Mouse (Mus musculus) limb, embryonic 14.5 days (tissue): ENCODE measurements at regions not wholly inside any gene's neighbourhood (a gene's known extent, or its start where the extent isn't known, plus 50 kb on each side); places are given as distances from the start of the nearest gene placed in this dataset.

Experiments used
- ATAC-seq: fragments of 200-750 bp; cut with Nextera tagmentation; 2 replicates; pipeline ENCODE4 v1.8.0; 2017; ENCODE audit warnings: low read depth, moderate number of reproducible peaks, moderate TSS enrichment; ENCODE audit not compliant: low FRiP score
- DNase-seq: peaks from one replicate; pipeline ENCODE4 v3.0.0-alpha.2; 2015; ENCODE audit warnings: low spot score
- H3K27ac ChIP-seq: fragments of 300-500 bp; sonication (generic); replicated peaks from 2 replicates; pipeline ENCODE4 v1.5.1; 2014; ENCODE audit warnings: low read depth, mild to moderate bottlenecking, low read length, moderate library complexity, mixed read lengths
- H3K27me3 ChIP-seq: fragments of 300-500 bp; sonication (generic); 2 replicates; pipeline ENCODE4 v1.6.1; 2014; ENCODE audit warnings: low read length, mixed read lengths; ENCODE audit not compliant: control insufficient read depth, insufficient read depth
- H3K36me3 ChIP-seq: fragments of 300-500 bp; sonication (generic); 2 replicates; pipeline ENCODE4 v1.6.1; 2014; ENCODE audit warnings: mild to moderate bottlenecking, low read length, moderate library complexity, mixed read lengths; ENCODE audit not compliant: control insufficient read depth, insufficient read depth
- H3K4me1 ChIP-seq: fragments of 300-500 bp; sonication (generic); 2 replicates; pipeline ENCODE4 v1.6.1; 2014; ENCODE audit warnings: antibody characterized with exemption, low read length, mixed read lengths; ENCODE audit not compliant: control insufficient read depth, insufficient read depth
- H3K4me2 ChIP-seq: fragments of 300-500 bp; sonication (generic); replicated peaks from 2 replicates; pipeline ENCODE4 v1.6.1; 2014; ENCODE audit warnings: low read depth, mild to moderate bottlenecking, low read length, moderate library complexity; ENCODE audit not compliant: severe bottlenecking
- H3K4me3 ChIP-seq: fragments of 300-500 bp; sonication (generic); replicated peaks from 2 replicates; pipeline ENCODE4 v1.5.1; 2014; ENCODE audit warnings: low read length
- H3K9ac ChIP-seq: fragments of 300-500 bp; sonication (generic); 2 replicates; pipeline ENCODE4 v1.6.1; 2014; ENCODE audit warnings: mild to moderate bottlenecking, low read depth, low read length, moderate library complexity; ENCODE audit not compliant: severe bottlenecking
- H3K9me3 ChIP-seq: fragments of 300-500 bp; sonication (generic); 2 replicates; pipeline ENCODE4 v1.6.1; 2016; ENCODE audit warnings: low read length; ENCODE audit not compliant: control insufficient read depth
- POLR2A ChIP-seq: fragments of 200-500 bp; IDR thresholded peaks from 2 replicates; pipeline ENCODE4 v1.8.0; 2012; ENCODE audit warnings: inconsistent platforms, mild to moderate bottlenecking, moderate library complexity, borderline replicate concordance; ENCODE audit not compliant: insufficient read depth, insufficient read length; ENCODE audit errors: extremely low read depth
- WGBS: fragments of 180-500 bp; shearing (Covaris S2); extraction: QIAGEN DNeasy Blood & Tissue Kit; methylation state at CpG from one replicate; pipeline ENCODE4 v1.1.7; 2014; 5-methylcytosine and 5-hydroxymethylcytosine counted together

DNA sequence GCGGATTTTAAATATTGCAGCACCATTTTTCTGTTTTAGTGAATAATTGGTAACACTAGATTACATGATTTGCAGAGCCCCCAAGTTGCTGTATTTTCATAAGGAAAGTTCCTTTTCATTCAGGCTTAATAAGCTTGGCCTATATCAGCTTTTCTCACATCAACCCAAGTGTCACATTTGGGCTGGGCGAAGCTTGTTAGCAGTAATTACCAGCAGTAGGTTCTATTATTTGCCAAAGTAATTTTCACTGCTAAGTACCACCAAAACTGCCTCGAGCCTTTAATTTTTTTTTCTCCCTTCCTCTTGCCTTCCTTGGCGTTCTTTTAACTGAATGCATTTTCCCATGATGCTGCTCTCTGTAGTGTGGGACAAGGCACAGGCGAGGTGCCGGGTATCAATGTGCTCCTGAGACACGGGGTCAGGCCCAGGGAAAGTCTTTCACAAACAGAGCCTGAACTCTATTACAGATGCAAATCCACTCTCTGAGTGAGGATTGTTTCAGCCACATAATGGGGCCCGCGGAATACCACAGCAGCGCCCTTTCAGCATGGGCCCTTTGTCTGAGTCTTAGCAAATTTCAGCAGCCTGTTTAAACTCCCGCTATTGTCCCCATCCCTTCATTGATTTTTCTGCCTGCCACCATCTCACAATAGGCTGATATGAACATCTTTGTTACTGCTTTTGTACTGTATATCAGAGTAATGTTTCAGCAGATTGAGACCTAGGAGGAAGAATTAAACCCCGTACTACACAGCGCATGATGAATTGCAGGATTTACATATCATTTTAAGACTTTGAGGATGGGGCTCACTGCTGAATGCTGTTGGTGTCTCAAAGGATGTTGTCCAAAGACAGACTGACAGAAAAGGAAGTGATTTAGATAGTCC lies 205.1 kb upstream of the Epha3 start:
- H3K9ac ChIP-seq, result no peak overlapping the region
- H3K9me3 ChIP-seq, result no peaks in the 10 kb centered on the region
- 49% methylated on average over 13 of the region's 13 CpGs for WGBS
- no peak for ATAC-seq
- no peak overlapping the region for H3K4me2 ChIP-seq
- H3K36me3 ChIP-seq, result no peaks in the 10 kb centered on the region
- no peaks in the 10 kb centered on the region for H3K4me1 ChIP-seq
- no peak for TF ChIP-seq POLR2A
- no peak for DNase-seq
- no peaks in the 10 kb centered on the region for H3K27me3 ChIP-seq
- no peak overlapping the region for H3K27ac ChIP-seq
- H3K4me3 ChIP-seq, result no peak overlapping the region

DNA sequence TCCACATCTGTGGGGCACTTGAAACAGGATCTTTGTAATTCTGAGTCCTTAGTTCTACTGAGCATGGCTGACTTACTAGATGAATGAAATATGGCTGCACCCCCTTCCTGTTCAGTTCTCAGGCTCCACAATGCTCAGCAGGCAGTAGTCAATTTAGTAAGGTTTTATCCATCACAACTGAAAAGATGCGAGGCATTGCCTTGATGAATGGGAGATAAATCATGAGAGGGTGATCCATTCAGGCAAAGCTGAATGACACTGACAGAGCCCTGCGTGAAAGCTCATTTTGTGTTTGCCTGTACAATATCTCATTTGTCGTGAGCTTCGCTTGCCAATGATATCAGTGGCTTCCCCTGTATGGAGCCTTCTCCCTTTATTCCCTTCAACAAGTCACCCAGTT lies 198.6 kb upstream of the Epha3 start:
- DNase-seq (no peak), ATAC-seq (no peak)
- Histone ChIP-seq H3K9ac (no peak overlapping the region), H3K4me2 (no peak overlapping the region), H3K4me1 (no peaks in the 10 kb centered on the region), H3K9me3 (no peaks in the 10 kb centered on the region), H3K27me3 (no peaks in the 10 kb centered on the region), H3K36me3 (no peaks in the 10 kb centered on the region), H3K27ac (no peak overlapping the region), H3K4me3 (no peak overlapping the region)
- no peak for TF ChIP-seq POLR2A
- WGBS, result 86% methylated on average over 4 of the region's 4 CpGs

DNA sequence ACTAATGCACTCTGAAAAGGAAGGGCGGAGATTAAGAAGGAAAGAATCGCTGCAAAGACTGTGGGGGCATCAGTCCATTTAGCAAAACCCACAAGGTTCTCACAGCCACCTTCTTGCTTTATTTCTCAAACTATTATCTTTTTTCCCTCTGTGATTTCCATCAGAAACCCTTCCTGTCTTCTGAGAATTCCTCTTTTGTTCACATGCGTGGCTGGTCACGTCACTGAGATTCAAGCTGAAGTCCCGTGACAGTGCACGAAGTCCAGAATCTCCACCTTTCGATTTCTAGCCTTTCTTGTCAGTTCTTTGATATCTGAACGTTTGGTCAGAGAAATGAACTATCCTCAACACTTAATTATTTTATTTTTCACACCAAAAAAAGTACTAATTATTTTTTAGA lies 194.7 kb upstream of the Epha3 start:
- Histone ChIP-seq H3K27me3 (no peaks in the 10 kb centered on the region), H3K36me3 (no peaks in the 10 kb centered on the region), H3K4me1 (no peaks in the 10 kb centered on the region), H3K9me3 (no peaks in the 10 kb centered on the region), H3K27ac (no peak overlapping the region), H3K4me3 (no peak overlapping the region), H3K4me2 (no peak overlapping the region), H3K9ac (no peak overlapping the region)
- no peak for TF ChIP-seq POLR2A
- WGBS, result 82% methylated on average over 8 of the region's 8 CpGs
- DNase-seq, result no peak
- ATAC-seq, result no peak

DNA sequence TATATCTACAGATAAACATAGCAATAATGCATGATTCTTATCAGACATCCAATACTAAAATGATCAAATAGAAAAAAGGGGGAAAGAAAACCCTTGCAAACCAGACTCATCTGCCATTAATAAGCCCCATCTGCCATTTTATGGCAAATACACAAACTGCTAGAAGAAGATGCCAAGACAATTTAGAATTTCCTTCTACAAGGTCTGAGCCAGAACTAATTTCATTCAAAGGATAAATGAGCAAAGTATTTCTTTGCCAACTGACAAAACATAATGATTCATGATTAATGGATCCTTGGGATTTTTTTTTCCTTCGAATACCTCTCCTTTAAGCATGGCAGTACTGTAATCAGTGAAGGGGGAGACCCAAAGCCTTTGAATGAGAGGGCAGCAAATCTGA lies 190.4 kb upstream of the Epha3 start:
- DNase-seq (no peak), ATAC-seq (no peak)
- Histone ChIP-seq H3K9me3 (no peaks in the 10 kb centered on the region), H3K27me3 (no peaks in the 10 kb centered on the region), H3K9ac (no peak overlapping the region), H3K4me1 (no peaks in the 10 kb centered on the region), H3K4me2 (no peak overlapping the region), H3K36me3 (no peaks in the 10 kb centered on the region), H3K4me3 (no peak overlapping the region), H3K27ac (no peak overlapping the region)
- WGBS, result 83% methylated on average over 1 of the region's 1 CpGs
- TF ChIP-seq POLR2A, result no peak

DNA sequence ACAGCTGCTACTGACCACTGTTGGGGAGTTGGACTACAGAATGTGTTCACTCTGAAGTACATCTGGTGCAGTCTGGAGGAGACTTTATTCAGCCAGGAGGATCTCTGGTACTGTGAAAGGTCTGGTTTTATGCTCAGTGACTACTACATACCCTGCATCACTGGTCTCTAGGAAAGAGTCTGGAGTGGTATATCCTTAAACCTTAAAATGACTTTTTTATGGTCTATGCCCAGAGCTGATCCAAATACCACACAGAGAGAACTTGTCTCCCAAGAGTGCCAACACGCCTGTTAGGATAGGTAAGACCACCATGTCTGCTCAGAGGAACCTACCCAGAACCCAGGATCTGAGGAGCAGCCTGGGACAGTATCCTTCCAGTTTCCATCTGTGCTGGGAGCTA lies 184.1 kb upstream of the Epha3 start:
- no peak overlapping the region for H3K4me3 ChIP-seq
- H3K4me1 ChIP-seq, result no peaks in the 10 kb centered on the region
- no peak for TF ChIP-seq POLR2A
- ATAC-seq (no peak), DNase-seq (no peak)
- no peaks in the 10 kb centered on the region for H3K27me3 ChIP-seq
- no peaks in the 10 kb centered on the region for H3K9me3 ChIP-seq
- no peaks in the 10 kb centered on the region for H3K36me3 ChIP-seq
- WGBS, result 73% methylated on average over 1 of the region's 1 CpGs
- H3K4me2 ChIP-seq, result no peak overlapping the region
- H3K27ac ChIP-seq, result no peak overlapping the region
- H3K9ac ChIP-seq, result no peak overlapping the region

DNA sequence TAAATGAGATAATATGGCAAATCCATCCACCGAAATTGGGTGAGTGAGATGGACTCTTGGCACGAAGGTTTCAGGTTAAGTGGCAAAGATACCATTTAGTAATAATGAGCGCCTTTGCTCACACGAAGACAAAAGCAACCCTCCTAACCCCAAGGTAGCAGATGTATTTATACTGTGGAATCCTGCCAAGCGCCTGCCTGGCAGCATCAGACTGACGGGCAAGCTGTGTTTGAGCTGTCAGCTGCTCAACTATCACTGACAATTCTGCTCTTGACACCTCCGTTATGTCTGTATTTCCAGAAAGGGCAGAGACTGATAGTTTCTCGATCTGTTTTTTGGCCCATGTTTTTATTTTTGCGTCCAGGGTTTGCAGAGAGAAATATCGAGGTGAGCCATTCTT lies 169.1 kb upstream of the Epha3 start:
- Histone ChIP-seq H3K27me3 (no peaks in the 10 kb centered on the region), H3K4me3 (no peak overlapping the region), H3K9ac (no peak overlapping the region), H3K27ac (no peak overlapping the region), H3K36me3 (no peaks in the 10 kb centered on the region), H3K4me1 (no peaks in the 10 kb centered on the region), H3K4me2 (no peak overlapping the region), H3K9me3 (no peaks in the 10 kb centered on the region)
- ATAC-seq (no peak), DNase-seq (no peak)
- TF ChIP-seq POLR2A, result no peak
- 84% methylated on average over 10 of the region's 10 CpGs for WGBS
